Mouse (Mus musculus) urinary bladder, adult 18-20 months (tissue): ENCODE data around the gene Zic2.
"Not testable (repeated sequence)": the region's sequence is repeated elsewhere in the genome, so short reads cannot be mapped to it uniquely, and the experiment has no call there.

Experiments
- DNase-seq, 2 experiments: peaks; one replicate each; pipeline ENCODE4 v3.0.0; 2022; ENCODE audit warnings: low spot score in 2 of 2, mixed read lengths in 2 of 2

Gene Zic2

DNA sequence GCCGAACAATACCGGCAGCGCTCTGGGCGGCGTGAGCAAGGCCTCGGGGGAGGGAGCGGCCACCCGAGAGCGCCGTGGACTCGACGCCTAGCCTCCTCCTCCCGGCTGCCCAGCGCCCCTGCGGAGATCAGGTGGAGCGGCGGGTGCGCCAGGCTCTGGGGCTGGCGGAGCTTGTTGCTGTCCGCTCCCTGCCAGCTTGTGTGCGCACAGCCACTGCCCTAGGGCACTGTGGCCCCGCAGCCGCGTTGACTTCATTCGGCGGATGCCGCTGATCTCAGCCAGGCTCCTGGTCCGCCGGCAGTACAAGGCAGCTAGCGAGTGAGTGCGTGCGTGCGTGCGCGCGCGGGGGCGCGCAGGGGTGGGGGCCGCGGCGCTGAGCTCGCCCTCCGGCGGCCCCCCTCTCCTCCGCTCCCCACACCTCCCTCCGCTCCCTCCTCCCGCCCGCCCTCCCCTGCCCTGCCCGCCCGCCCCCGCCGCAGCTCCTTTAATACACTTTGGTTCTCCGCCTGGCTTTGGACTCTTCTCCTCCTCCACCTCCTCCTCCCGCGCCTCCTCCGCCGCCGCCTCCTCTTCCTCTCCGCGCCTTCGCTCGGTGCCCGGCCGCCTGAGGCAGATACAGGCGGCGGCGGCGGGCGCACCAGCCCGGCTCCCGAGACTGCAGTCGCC lies at the start of gene Zic2:
Gene Zic2, plus strand, starts transcription at position 545 of the 666 bp plus-strand sequence.
- no peak for DNase-seq

DNA sequence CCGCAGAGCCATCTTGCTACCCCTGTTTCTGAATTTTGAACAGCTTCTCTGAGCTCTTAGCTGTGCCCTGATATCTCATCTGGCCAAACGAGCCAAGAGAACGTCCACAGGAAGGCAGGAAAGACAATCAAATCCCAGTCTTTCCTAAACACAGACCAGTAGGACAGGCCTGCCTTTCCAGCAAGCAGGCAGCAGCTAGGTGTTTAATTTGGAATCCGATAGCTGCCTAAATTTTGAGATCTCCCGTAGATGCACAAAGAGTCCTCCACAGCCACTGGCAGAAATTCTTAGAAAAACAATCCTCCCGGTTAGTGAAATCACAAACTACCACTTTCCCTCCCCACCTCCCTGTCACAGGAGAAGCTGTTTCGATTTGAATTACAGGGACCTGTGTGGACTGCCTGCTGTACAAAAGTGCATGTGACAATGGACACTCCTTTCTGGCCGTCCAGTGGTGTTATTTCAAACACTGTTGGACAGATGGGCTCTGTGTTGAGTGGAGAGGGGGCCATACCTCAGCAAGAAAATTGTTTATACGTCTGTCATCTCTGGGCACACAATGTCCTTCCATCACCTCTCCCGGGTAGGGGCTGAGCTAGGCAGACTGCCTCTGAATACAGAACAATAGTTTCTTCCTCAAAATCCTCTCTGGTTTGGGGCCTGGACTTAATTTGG lies 48.6 kb upstream of the Zic2 start:
- no peak for DNase-seq

DNA sequence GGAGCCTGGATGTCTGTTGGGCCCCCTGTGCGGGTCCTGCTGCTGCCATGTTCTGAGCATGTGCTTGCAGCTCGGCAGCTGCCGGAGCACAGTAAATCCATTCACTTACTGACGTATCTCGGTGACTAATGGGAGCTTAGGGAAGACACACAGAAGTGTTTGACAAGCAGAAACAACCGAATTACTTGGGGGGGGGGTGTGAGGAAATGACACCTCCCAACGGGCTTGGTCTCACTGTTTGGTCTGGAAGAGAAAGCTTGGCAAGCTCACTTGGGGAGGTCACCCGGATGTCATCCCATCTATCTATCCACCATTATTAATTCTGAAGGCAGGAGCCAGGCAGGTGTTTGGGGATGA lies 48.1 kb upstream of the Zic2 start:
- DNase-seq: no peak

DNA sequence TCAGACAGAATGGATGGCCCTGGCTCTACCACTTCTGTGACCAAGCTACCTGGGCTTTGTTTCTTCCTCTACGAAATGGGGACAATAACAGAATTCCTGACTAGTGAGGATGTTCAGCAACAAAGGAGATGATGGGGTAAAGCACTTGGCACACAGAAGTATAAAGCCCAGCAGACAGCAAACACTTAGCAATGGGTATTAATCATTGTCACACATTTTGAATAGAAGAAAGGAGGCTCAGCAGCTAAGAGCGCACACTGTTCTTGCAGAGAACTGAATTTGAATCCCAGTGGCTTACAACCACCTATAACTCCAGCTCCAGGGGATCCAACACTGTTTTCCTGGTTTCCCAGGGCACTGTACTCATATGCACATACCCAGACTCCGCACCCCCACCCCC lies 47.6 kb upstream of the Zic2 start:
- DNase-seq: no peak

DNA sequence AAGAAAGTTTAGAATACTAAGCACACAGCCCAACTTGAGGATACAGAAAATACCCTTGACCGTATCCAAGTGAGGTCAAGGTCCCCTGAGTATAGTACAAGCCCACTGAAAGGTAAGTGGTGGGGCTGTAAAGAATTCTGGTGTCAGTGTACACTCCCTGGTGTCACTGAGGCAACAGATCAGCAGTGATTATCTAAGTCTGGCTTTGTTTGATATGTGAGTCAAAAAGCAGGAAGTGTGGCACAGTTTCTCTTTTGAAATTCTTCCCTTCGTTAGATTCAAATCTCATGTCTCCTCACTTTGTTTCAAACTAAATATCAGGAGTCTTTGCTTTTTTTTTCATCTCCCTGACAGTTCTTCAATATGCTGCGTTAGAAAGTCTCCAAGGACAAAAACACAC lies 42.7 kb upstream of the Zic2 start:
- no peak for DNase-seq

DNA sequence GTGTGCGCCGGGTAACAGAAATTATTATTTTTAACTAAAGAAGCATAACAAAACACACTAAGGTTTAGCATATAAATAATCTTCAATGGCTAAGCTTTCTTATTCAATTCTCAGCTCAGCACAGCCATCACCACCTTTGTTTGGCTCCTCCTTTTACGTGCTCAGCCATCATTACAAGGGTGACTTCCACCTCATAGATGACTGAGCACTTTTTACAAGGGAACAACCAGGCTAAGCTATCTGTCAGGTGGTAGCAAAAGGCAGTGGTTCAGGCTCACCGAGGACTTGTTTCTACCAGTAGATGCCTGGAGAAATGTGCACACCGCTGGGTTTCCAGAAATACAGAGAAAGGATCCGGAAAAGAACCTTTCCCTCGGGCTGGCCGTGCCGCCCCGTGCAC lies 41.2 kb upstream of the Zic2 start:
- no peak for DNase-seq

DNA sequence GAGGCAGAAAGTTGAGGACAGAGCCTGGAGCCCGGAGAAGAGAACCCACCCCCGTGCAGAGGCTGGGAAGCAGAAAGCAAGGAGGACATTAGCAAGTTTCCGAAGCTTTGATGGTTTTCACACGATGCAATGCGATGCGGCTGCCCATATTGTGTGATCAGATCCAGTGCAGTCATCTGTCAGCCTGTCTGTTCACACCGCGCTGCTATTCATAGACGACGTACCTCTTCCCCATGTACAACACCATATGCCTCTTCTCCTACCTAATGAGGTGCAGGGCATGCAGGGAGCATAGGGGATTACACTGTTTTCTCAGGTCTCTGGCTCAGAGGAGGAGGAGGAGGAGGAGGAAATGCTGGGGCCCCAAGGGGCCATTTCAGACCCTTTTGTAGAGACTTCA lies 38.4 kb upstream of the Zic2 start:
- DNase-seq: no peak

DNA sequence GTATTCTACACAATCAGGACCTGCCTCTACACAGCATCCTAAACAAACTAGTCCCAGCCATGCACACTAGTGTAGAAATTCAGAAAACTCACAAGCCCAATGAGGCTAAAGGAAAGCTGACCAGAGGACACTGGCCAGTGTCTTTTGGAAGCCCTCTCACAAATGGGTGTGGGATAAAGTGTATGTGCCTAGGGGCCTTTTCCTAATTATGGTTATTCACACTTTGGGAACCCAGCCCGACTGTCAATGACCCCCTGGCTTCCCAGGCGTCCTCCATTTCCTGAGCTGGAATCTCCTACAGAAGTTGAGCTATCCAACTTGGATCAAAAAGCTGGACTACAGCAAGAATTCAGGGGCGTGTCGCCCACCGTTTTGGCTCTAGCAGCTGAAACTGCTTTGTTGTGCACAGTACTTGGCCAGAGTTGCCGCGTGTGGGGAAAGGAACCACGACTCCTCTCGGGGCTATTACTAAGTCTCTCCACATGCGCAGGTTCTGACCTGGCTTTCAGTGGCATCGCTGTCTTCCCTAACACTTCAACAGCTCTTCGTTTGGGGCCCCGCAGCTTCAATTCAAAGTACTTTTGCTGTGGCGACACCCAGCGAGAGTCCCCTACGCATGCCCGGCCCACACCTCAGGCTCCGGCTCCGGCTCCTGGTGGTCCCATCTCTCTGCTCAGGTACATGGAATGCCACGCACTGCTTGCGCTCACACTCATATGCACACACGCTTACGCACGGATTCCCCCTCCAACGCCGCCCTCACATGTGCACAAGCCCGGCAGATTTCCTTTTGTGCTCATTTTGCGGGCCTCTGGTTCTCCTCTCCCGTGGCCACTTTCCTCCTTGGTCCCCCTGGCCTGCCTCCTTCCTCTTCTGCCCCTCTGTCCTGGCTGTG lies 25.4 kb upstream of the Zic2 start:
- no peak for DNase-seq

DNA sequence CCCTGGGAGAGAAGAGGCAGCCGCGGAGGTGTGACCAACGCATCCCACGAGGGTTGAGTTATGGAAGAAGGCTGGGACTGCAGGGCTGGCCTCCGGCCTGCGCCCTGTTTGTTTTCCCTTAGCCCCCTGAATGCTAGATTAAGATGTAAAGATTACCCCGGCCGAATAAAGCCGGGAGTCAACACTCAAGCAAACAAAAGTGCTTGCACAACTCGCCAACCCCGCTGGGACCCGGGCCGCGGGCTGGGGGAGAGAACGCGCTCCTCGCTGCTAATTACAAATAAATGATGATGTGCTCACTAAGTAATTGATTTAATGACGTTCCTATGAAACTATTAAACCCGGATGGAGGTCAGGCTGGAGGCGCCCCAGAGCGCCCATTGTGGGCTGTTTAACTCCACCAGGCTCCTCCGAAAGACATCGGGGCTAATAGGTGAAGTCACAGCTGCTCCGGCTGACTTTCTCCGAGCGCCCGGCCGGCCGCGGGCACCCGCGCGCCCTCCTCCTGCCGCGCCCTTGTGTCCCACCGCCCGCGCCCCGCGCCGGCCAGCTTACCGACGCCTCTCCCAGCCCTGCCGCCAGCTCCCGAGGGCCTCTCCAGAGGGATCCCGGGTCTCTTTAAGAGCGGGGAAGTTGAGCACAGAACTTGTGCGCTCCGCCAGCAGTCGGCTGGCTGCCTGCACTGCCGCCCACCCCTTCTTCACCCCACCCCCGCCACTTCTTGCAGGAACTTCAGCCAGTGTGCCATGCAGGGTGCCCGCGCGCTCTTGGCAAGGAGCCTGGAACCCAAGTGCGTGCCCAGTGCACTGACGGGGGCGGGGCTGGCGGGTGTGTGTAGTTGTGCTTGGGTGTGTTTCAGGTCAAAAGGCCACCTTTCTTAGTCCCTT lies 24.5 kb upstream of the Zic2 start, which contains the start of gene Gm5089:
Gene Gm5089, minus strand, starts transcription at position 620 of the 887 bp plus-strand sequence.
- DNase-seq: no peak

DNA sequence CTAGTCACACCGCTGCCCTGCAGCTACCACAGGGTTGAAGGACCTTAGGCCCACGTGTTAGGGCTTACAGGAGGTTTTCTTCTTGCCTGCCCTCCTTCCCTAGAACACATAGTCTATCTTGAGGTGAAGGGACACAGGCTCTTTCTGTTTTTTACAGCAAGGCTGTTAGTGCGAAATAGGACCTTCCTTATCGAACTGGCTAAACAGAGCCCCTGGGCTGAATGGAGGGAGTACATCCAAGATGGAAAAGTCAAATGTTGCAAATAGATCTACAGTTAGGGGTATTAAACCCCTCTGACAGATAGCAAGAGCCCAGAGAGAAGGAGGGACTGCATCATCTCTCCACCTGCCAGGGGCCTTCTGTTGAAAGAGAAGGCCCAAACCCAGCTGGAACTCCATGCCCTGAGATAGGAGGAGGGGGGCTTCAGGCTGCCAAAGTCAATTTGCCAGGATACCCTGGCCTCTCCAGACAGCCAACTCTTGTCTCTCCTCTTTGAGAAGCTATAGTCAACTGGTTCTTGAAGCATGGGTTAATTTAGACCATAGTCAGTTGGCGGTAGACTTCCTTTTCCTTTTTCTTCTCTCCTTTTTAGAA lies 23.6 kb upstream of the Zic2 start:
- DNase-seq: no peak

DNA sequence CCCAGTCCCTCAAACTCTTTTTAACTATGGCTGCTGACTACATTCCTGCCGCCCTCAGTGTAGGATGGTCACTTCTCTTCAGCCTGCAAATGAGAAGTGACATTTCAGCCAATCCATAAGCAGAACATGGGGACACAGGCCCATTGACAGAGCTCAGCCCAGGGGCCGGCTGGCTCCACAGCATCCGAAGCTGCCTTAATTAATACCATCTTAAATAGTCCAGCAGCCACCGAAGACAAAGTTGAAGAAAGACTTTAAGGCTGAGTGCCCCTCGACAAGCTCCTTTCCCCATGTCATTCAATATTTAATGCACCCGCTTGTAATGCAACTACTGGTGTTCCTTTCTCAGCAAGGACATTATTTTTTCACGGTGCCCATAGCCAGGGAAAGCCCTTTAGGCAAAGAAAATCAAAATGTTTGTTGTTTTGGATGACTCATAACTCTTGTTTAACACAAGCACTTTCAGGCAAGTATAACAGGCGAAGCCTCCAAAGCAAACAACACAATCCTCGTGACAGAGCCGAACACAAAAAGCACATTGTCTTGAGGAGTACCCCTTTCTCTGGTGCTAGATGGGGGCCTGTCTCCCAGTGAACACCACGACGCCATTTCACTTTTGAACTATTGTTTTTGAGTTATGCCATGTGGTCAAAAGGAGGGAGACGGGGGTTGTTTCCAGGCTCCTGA lies 22.4 kb upstream of the Zic2 start:
- DNase-seq: no peak

DNA sequence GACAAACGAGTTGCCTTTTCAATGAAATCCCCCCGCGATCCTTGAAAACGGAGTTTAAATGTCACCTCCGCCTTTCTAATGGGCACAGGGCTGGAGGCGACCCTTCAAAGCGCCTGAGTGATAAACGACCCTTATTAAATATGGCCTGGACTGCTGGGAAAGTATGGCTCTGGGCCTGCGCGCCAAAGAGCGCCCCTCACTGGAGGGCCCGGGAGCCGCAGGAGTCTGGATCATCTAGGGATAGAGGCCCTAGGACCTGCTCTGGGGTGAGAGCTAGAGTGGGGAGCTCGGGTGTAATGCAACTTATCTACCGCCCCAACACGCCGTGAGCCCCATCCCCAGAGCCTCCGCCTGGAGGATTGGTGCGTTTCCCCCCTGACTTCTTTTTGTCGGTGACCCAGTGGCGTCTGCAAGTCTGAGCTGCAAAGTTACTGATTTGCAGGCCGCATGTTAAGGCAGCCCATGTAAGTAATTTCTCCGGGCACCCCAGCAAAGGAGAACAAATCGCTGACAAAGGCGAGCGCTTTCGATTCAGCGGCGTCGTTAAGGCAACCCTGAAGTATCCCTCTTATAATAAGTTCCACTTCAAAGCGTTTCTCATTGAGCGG lies 21.7 kb upstream of the Zic2 start:
- no peak for DNase-seq

DNA sequence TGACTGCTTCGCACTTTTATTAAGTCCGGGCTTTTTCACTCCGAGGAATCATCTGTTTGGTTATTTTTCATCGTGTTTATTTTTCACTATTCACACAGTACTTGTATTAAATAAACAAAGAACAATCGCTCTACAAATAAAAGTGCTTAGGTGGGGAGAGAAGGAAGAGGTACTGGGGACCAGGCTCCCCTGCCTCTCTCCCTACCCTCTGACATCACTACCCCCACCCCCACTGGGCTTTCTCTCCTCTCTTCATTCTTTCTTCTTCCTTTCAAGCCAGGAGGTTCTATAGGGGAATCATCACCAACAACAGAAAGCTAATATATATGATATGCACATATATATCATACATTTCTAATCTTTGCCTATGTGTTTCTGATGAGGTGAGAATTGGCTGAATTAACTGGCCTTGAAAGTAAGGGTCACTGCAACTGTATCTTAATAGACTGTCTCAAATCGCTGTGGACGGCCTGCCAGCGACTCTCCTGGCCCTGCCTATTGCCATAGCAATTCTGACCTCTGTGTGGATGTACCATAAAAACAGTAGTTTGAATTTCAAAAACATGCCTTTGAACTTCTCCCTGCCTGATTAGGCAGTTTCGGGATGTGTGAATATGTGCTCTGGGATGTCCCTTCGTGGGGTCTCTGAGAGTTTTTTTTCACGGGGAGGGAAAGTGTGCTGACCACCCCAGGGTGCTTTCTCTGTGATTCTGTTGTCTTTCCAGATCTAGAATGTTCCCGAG lies 21.1 kb upstream of the Zic2 start:
- DNase-seq: no peak

DNA sequence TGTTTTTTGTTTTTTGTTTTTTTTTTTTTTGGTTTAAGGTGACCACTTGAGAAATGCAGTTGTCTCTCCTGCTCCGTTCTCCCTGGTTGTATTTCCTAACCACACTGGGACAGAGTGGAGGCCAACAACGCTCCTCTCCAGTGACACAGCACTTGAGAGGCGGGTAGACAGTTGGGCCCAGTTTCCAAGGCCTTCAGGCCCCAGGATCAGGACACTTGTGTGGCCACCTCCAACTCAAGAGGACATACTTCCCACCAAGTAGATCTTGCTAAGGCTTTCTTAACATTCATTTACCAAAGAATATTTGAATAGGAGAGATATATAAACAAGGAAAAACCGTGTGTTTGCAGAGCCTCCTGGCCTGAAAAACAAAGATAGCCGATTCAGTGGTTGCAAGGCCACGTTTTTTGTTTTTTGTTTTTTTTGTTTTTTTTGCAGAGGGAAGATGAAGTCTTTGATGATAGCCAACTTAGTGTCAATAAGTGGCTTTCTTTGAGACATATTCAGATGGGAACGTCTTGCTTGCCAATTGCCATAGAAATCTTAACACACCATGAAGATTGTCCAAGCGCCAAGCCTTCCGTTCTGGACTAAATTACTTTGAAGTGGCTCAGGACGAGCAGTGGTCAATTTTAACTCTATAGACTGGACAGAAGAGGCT lies 20.2 kb upstream of the Zic2 start:
- DNase-seq: no peak

DNA sequence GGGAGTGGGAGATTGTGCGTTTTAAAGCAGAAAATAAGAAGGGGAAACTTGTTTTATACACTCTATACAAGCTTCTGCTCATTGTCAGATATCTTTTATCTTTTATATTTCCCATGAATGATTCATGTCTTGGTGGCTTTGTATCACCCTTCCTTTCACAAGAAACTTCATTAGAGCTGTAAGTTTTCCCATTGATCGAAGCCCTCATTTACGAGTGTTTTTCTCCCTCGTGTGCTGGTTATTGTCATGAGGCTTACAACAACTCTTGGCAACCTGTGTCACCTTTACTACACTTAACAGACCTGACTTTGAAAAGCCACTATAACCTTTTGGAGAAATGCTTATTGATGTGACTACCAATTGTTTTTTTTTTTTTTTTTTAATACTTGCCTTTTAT lies 19.7 kb upstream of the Zic2 start:
- no peak for DNase-seq

DNA sequence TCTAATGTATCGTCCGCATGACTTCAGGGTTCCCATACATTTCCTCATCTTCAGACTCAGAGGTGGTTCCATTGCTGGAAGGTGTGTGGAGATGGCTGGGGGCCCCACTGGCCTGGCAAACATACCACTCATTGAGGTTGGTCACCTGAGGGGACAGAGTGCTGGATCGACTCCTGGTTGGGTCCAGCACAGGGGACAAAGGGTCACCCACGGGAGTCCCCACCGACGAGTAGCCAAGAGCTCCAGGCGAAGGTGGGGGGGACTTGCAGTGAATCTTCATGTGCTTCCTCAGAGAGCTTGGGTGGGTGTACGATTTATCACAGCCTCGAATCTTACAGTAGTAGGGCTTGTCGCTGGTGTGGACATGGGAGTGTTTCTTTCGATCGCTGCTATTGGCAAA lies 15.9 kb upstream of the Zic2 start:
- not testable (repeated sequence) for DNase-seq

DNA sequence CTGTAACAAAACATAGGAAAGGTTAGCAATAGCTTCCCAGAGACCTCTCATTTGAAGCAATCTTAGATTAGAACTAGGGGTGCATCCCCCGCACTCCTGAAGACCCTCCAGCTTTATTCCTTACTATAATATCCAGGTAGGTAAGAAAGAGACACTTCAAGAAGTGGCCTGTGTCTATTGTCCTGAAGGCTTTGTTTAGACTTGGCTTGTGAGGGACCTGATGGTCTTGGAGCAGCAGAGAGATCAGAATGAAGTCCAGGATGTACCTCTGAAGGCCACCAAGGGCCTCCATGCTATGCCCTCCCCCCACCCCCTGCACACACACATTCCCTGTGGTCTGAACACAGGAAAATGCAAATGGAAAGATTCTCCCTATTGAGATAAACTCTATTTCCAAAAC lies 15.5 kb upstream of the Zic2 start:
- no peak for DNase-seq

DNA sequence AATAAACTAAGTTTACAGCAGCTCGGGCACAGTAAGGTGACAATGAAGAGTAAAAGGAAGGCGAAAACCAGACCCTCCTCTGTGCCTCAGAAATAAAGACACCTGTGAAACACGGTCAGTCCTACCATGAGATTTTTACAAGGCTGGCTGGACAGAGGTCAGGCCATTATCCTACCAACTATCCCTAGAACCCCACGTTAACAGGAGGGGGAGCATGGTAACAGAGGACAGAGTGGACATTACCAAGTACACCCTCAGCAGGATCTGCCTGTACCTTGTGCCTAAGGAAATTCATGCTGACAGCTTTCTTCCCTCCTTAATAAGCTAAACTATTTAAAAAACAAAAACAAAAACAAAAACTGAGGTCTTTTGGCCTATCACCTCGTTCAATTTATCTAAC lies 15.0 kb upstream of the Zic2 start:
- no peak for DNase-seq

DNA sequence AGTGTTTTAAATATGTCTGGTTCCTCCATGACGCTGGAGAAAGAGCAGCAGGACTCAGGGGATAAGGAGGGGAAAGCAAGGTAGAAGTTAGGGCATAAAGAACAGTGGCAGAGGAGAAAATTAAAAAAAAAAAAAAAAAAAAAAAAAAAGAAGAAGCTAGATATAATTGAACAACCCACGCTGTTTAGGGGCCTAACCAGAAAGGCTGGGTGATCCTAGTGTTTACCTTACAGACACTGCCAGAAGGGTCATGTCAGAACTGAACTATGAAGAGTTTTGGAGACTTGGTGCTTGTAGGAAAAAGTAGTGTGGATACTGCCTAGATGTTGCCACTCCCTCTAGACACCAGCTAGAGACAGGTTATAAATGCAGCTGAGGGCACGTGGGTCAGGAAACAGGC lies 13.7 kb upstream of the Zic2 start:
- DNase-seq: no peak
